Mouse (Mus musculus): ENCODE measurements around the gene Sec14l3. TPM values are rescaled to one million over a fixed set of nuclear protein-coding genes. Genes with fewer than 3 reads are reported as not detected.

The Sec14l3 gene
- polyA plus RNA-seq, 1 experiment, result 0.23 TPM

- TF ChIP-seq POLR2A (IDR thresholded peaks at IDR 0.05; ENCODE audit: borderline replicate concordance, extremely low read depth, insufficient read depth, insufficient read length, poor library complexity, severe bottlenecking), result no peak
- TF ChIP-seq CTCF (IDR thresholded peaks at IDR 0.05; ENCODE audit: borderline replicate concordance, extremely low read depth, insufficient read depth, insufficient read length), result peak; percentile 62; the same call in 1 of the 2 replicates
- DNase-seq (ENCODE audit: low read depth), result peak; percentile 50
These were observed 29.9 kb downstream of the Sec14l3 start for GRCm38 (mm10) chr11:4094378-4095170.

GRCm38 (mm10) chr11:4095171-4096053, 30.8 kb downstream of the Sec14l3 start, which contains the start of gene Mtfp1:
Mtfp1 (minus strand) TSS chr11:4095445.
- TF ChIP-seq POLR2A (IDR thresholded peaks at IDR 0.05; ENCODE audit: borderline replicate concordance, extremely low read depth, insufficient read depth, insufficient read length, poor library complexity, severe bottlenecking), result no peak
- TF ChIP-seq CTCF (IDR thresholded peaks at IDR 0.05; ENCODE audit: borderline replicate concordance, extremely low read depth, insufficient read depth, insufficient read length), result peak; percentile 8; the same call in 1 of the 2 replicates
- DNase-seq (ENCODE audit: low read depth), result peak; percentile 84

GRCm38 (mm10) chr11:4096054-4096984, 31.7 kb downstream of the Sec14l3 start:
- peak; percentile 100 for DNase-seq (ENCODE audit: low read depth)
- TF ChIP-seq POLR2A (IDR thresholded peaks at IDR 0.05; ENCODE audit: borderline replicate concordance, extremely low read depth, insufficient read depth, insufficient read length, poor library complexity, severe bottlenecking) (peak; percentile 34; the same call in 1 of the 2 replicates), CTCF (IDR thresholded peaks at IDR 0.05; ENCODE audit: borderline replicate concordance, extremely low read depth, insufficient read depth, insufficient read length) (no peak)

GRCm38 (mm10) chr11:4097091-4097621, 32.5 kb downstream of the Sec14l3 start:
- DNase-seq (ENCODE audit: low read depth), result no peak
- no peak for TF ChIP-seq POLR2A (IDR thresholded peaks at IDR 0.05; ENCODE audit: borderline replicate concordance, extremely low read depth, insufficient read depth, insufficient read length, poor library complexity, severe bottlenecking)
- TF ChIP-seq CTCF (IDR thresholded peaks at IDR 0.05; ENCODE audit: borderline replicate concordance, extremely low read depth, insufficient read depth, insufficient read length), result no peak

GRCm38 (mm10) chr11:4098120-4098519, 33.5 kb downstream of the Sec14l3 start:
- no peak for DNase-seq (ENCODE audit: low read depth)
- TF ChIP-seq CTCF (IDR thresholded peaks at IDR 0.05; ENCODE audit: borderline replicate concordance, extremely low read depth, insufficient read depth, insufficient read length) (no peak), POLR2A (IDR thresholded peaks at IDR 0.05; ENCODE audit: borderline replicate concordance, extremely low read depth, insufficient read depth, insufficient read length, poor library complexity, severe bottlenecking) (no peak)

DNA sequence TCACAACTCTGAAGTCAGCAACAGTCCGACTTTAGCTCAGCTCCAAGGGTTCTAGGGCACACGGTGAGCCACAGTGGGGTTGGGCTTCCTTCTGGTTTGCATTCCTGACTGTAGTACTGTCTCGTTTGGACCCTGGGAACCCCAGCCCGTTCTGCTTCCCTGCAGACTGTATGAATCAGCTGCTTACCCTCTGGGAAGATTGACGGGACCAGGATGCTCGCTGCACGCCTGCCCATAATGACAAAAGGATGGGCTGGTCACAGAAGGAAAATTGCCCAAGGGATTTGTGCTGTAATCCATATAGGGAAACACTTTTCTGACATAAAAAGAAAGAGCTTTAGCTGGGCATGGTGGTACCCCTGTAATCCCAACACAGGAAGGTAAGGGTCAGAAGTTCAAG, 34.2 kb downstream of the Sec14l3 start:
- TF ChIP-seq POLR2A (IDR thresholded peaks at IDR 0.05; ENCODE audit: borderline replicate concordance, extremely low read depth, insufficient read depth, insufficient read length, poor library complexity, severe bottlenecking), result no peak
- no peak for TF ChIP-seq CTCF (IDR thresholded peaks at IDR 0.05; ENCODE audit: borderline replicate concordance, extremely low read depth, insufficient read depth, insufficient read length)

DNA sequence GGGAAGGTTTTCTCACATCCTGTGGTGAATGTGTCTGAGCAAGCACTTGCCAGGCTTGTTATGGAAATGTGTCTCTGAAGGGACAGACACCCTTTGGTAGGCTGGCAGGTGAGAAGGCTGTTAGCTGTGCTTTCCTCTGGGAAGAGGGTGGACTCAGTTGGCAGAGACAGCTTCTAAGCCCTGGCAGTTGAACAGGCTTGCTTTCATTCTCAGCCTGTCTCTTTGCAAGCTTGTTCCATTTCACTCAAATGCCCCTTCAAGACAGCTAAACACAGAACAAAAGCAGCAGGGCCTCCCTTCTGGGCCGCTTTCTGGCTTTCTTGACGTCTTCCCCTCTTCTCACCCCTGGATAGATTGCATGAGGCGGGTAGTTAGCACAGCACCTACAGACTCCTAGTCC, 34.8 kb downstream of the Sec14l3 start:
- TF ChIP-seq CTCF (IDR thresholded peaks at IDR 0.05; ENCODE audit: borderline replicate concordance, extremely low read depth, insufficient read depth, insufficient read length) (no peak), POLR2A (IDR thresholded peaks at IDR 0.05; ENCODE audit: borderline replicate concordance, extremely low read depth, insufficient read depth, insufficient read length, poor library complexity, severe bottlenecking) (no peak)
- no peak for DNase-seq (ENCODE audit: low read depth)

More for the DNA sequence above, 34.2 kb downstream of the Sec14l3 start:
- no peak for DNase-seq (ENCODE audit: low read depth)

DNA sequence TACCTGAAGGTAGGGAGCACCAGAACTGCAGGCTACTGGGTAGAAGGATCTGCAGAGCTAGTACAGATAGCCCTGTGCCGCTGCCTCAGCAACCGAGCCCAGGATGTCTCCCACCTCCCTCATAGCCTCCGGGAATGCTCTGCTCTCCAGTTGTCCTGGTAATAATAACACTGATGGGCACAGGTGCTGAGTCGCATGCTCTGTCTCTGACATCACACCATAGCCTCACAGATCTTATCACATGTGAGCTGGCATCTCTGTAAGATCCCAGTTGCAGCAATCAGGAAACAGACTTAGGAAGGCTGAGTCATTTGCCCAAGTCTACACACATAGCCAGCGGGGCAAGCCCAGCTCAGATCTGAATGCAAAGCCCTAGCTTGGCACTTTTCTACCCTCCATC, 37.2 kb downstream of the Sec14l3 start:
- DNase-seq (ENCODE audit: low read depth), result no peak

GRCm38 (mm10) chr11:4103522-4103921, 38.9 kb downstream of the Sec14l3 start:
- no peak for DNase-seq (ENCODE audit: low read depth)
- TF ChIP-seq POLR2A (IDR thresholded peaks at IDR 0.05; ENCODE audit: borderline replicate concordance, extremely low read depth, insufficient read depth, insufficient read length, poor library complexity, severe bottlenecking), result no peak
- no peak for TF ChIP-seq CTCF (IDR thresholded peaks at IDR 0.05; ENCODE audit: borderline replicate concordance, extremely low read depth, insufficient read depth, insufficient read length)

More for the DNA sequence above, 37.2 kb downstream of the Sec14l3 start:
- TF ChIP-seq CTCF (IDR thresholded peaks at IDR 0.05; ENCODE audit: borderline replicate concordance, extremely low read depth, insufficient read depth, insufficient read length) (no peak), POLR2A (IDR thresholded peaks at IDR 0.05; ENCODE audit: borderline replicate concordance, extremely low read depth, insufficient read depth, insufficient read length, poor library complexity, severe bottlenecking) (no peak)

GRCm38 (mm10) chr11:4104989-4105388, 40.3 kb downstream of the Sec14l3 start:
- no peak for DNase-seq (ENCODE audit: low read depth)
- TF ChIP-seq POLR2A (IDR thresholded peaks at IDR 0.05; ENCODE audit: borderline replicate concordance, extremely low read depth, insufficient read depth, insufficient read length, poor library complexity, severe bottlenecking), result no peak
- TF ChIP-seq CTCF (IDR thresholded peaks at IDR 0.05; ENCODE audit: borderline replicate concordance, extremely low read depth, insufficient read depth, insufficient read length), result no peak
